Mouse (Mus musculus): ENCODE data around the gene Gm17482. TPM values are rescaled to one million over a fixed set of nuclear protein-coding genes. Genes with fewer than 3 reads are reported as not detected.

The Gm17482 gene
- polyA plus RNA-seq, 2 experiments, result not detected

GRCm38 (mm10) chr6:115241939-115242338, 14.8 kb downstream of the Gm17482 start:
- no peak for TF ChIP-seq EP300 (IDR thresholded peaks at IDR 0.05; ENCODE audit: low read depth)
- no peak for TF ChIP-seq CTCF (IDR thresholded peaks at IDR 0.05; ENCODE audit: low read depth)
- 71% methylated on average over 3 of the region's 3 CpGs for whole genome bisulfite sequencing (ENCODE audit: insufficient replicate concordance)
- no peak overlapping the region for H3K4me3 ChIP-seq (ENCODE audit: insufficient read depth in 1 of 2, low read depth in 2 of 2, low read length in 2 of 2)

GRCm38 (mm10) chr6:115244222-115244621, 17.1 kb downstream of the Gm17482 start:
- DNase-seq (ENCODE audit: low read depth in 3 of 3, low spot score in 3 of 3) (no peak), ATAC-seq (ENCODE audit: insufficient read depth) (no peak)
- Histone ChIP-seq H3K9me3 (ENCODE audit: control insufficient read depth, low read length) (no peaks in the 10 kb centered on the region), H3K4me3 (ENCODE audit: insufficient read depth in 1 of 2, low read depth in 2 of 2, low read length in 2 of 2) (no peak overlapping the region), H3K27me3 (ENCODE audit: control insufficient read depth, insufficient read depth, low read length) (no peaks in the 10 kb centered on the region), H3K4me1 (replicated peaks; ENCODE audit: control insufficient read depth in 2 of 2, insufficient read depth in 2 of 2, low read length in 1 of 2) (no peaks in the 10 kb centered on the region), H3K36me3 (replicated peaks; ENCODE audit: control insufficient read depth, insufficient read depth, low read depth) (no peaks in the 10 kb centered on the region), H3K4me2 (ENCODE audit: low read depth) (no peak overlapping the region), H3K27ac (no peak overlapping the region), H3K9ac (replicated peaks) (no peak overlapping the region)
- TF ChIP-seq EP300 (IDR thresholded peaks at IDR 0.05; ENCODE audit: low read depth) (no peak), CTCF (IDR thresholded peaks at IDR 0.05; ENCODE audit: low read depth) (no peak)
- 47% methylated on average over 2 of the region's 2 CpGs for WGBS (ENCODE audit: insufficient replicate concordance)

More at GRCm38 (mm10) chr6:115241939-115242338, 14.8 kb downstream of the Gm17482 start:
- ATAC-seq (ENCODE audit: insufficient read depth), result no peak
- H3K36me3 ChIP-seq (replicated peaks; ENCODE audit: control insufficient read depth, insufficient read depth, low read depth), result no peaks in the 10 kb centered on the region
- H3K4me1 ChIP-seq (replicated peaks; ENCODE audit: control insufficient read depth in 2 of 2, insufficient read depth in 2 of 2, low read length in 1 of 2), result no peaks in the 10 kb centered on the region
- no peak overlapping the region for H3K27ac ChIP-seq
- DNase-seq (ENCODE audit: low read depth in 3 of 3, low spot score in 3 of 3), result no peak
- no peak overlapping the region for H3K4me2 ChIP-seq (ENCODE audit: low read depth)
- H3K27me3 ChIP-seq (ENCODE audit: control insufficient read depth, insufficient read depth, low read length), result no peaks in the 10 kb centered on the region
- H3K9ac ChIP-seq (replicated peaks), result no peak overlapping the region
- H3K9me3 ChIP-seq (ENCODE audit: control insufficient read depth, low read length), result no peaks in the 10 kb centered on the region

GRCm38 (mm10) chr6:115245500-115246058, 18.4 kb downstream of the Gm17482 start:
- Histone ChIP-seq H3K9ac (replicated peaks) (no peak overlapping the region), H3K4me3 (ENCODE audit: insufficient read depth in 1 of 2, low read depth in 2 of 2, low read length in 2 of 2) (no peak overlapping the region), H3K27ac (no peak overlapping the region), H3K4me2 (ENCODE audit: low read depth) (no peak overlapping the region), H3K36me3 (replicated peaks; ENCODE audit: control insufficient read depth, insufficient read depth, low read depth) (no peaks in the 10 kb centered on the region), H3K9me3 (ENCODE audit: control insufficient read depth, low read length) (no peaks in the 10 kb centered on the region), H3K4me1 (replicated peaks; ENCODE audit: control insufficient read depth in 2 of 2, insufficient read depth in 2 of 2, low read length in 1 of 2) (no peaks in the 10 kb centered on the region), H3K27me3 (ENCODE audit: control insufficient read depth, insufficient read depth, low read length) (no peaks in the 10 kb centered on the region)
- no peak for ATAC-seq (ENCODE audit: insufficient read depth)
- 67% methylated on average over 3 of the region's 3 CpGs for WGBS (ENCODE audit: insufficient replicate concordance)
- DNase-seq (ENCODE audit: low read depth in 3 of 3, low spot score in 3 of 3), result no peak
- TF ChIP-seq EP300 (IDR thresholded peaks at IDR 0.05; ENCODE audit: low read depth) (no peak), CTCF (IDR thresholded peaks at IDR 0.05; ENCODE audit: low read depth) (no peak)

DNA sequence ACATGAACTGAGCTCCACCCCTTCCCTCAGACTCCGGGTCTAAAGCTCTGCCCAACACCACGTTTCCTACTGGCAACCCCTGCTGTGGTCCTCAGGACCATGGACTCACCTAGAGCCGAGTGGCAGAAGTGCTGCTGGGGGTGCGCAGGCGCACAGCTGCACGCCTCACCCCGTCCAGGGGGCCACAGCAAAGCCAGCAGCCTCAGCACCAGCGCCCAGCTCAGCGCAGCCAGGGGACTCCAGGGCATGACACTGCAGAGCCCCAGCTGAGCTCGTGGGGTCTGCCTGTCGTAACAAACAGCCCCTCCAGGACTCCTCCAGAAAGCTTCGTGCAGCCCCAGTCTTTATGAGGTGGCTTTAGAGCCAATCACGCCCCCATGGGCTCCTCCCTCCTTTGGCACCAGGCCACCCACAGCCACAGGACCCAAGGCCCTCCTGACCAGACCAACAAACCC, 24.4 kb downstream of the Gm17482 start:
- Histone ChIP-seq H3K27me3 (ENCODE audit: control insufficient read depth, insufficient read depth, low read length) (no peaks in the 10 kb centered on the region), H3K36me3 (replicated peaks; ENCODE audit: control insufficient read depth, insufficient read depth, low read depth) (no peaks in the 10 kb centered on the region), H3K4me3 (ENCODE audit: insufficient read depth in 1 of 2, low read depth in 2 of 2, low read length in 2 of 2) (no peak overlapping the region), H3K9ac (replicated peaks) (no peak overlapping the region), H3K4me1 (replicated peaks; ENCODE audit: control insufficient read depth in 2 of 2, insufficient read depth in 2 of 2, low read length in 1 of 2) (no peaks in the 10 kb centered on the region), H3K9me3 (ENCODE audit: control insufficient read depth, low read length) (no peaks in the 10 kb centered on the region), H3K27ac (no peak overlapping the region), H3K4me2 (ENCODE audit: low read depth) (no peak overlapping the region)
- TF ChIP-seq EP300 (IDR thresholded peaks at IDR 0.05; ENCODE audit: low read depth) (no peak), CTCF (IDR thresholded peaks at IDR 0.05; ENCODE audit: low read depth) (no peak)
- DNase-seq (ENCODE audit: low read depth in 3 of 3, low spot score in 3 of 3) (no peak), ATAC-seq (ENCODE audit: insufficient read depth) (no peak)
- WGBS (ENCODE audit: insufficient replicate concordance), result 13% methylated on average over 13 of the region's 13 CpGs

DNA sequence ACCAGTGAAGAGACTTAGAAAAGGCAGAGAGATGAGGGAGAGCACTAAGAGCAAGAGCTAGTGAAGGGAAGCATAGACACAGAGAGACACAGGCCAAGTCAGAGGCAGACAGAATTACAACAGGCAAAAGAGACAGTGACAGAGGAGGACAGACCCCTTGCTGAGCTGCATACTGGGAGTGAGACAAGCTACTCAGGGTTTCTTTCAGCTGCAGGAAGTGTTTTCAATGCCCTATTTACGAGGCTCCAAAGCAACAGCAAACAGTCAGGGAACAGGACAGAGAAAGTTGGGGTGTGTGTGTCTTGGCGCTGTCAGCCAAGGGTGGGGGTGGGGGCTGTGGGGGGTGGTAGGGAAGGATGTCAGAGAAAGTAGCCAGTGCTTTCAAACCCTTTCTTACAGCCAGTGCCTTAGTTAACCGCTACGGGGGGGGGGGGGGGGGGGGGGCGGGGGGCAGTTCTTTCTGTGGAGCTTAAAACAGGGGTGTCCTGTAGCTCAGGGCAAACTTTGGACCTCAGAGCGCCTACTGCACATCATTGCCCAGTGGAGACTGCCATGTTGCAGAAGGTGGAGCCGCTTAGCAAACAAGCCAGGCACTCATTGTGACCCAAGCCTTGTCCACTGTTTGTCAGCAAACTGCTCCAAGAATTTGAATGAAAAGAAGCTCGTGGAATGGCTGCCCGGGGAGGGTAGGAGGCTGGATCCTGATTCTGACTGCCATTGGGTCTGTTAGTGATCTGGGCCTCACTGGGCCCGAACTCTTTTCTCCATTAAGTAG, 25.1 kb downstream of the Gm17482 start, which contains the start of gene Timp4:
Gene Timp4, minus strand, starts transcription at position 107 of the 775 bp plus-strand sequence.
- Histone ChIP-seq H3K9ac (replicated peaks) (no peak within 1 kb of the TSS), H3K27ac (no peak within 1 kb of the TSS), H3K4me2 (ENCODE audit: low read depth) (no peak within 1 kb of the TSS), H3K4me1 (replicated peaks; ENCODE audit: control insufficient read depth in 2 of 2, insufficient read depth in 2 of 2, low read length in 1 of 2) (no peaks in the 10 kb centered on the region), H3K4me3 (ENCODE audit: insufficient read depth in 1 of 2, low read depth in 2 of 2, low read length in 2 of 2) (no peak within 1 kb of the TSS), H3K27me3 (ENCODE audit: control insufficient read depth, insufficient read depth, low read length) (no peaks in the 10 kb centered on the region), H3K36me3 (replicated peaks; ENCODE audit: control insufficient read depth, insufficient read depth, low read depth) (no peaks in the 10 kb centered on the region), H3K9me3 (ENCODE audit: control insufficient read depth, low read length) (no peaks in the 10 kb centered on the region)
- no peak for TF ChIP-seq CTCF (IDR thresholded peaks at IDR 0.05; ENCODE audit: low read depth)
- TF ChIP-seq EP300 (IDR thresholded peaks at IDR 0.05; ENCODE audit: low read depth), result no peak
- WGBS (ENCODE audit: insufficient replicate concordance), result 35% methylated on average over 9 of the region's 10 CpGs
- no peak for ATAC-seq (ENCODE audit: insufficient read depth)
- DNase-seq (ENCODE audit: low read depth in 3 of 3, low spot score in 3 of 3), result no peak

Data from liver, embryonic 14.5 days (tissue).